Mouse (Mus musculus): ENCODE results near the gene Glrb. TPM values are rescaled to one million over a fixed set of nuclear protein-coding genes. Genes with fewer than 3 reads are reported as not detected.

The Glrb gene
- polyA plus RNA-seq, 1 experiment from 2014 or later, result 10.7 TPM

- 79% methylated on average over 1 of the region's 1 CpGs for WGBS
- Histone ChIP-seq H3K9ac (no peak overlapping the region), H3K27me3 (no peaks in the 10 kb centered on the region), H3K4me1 (no peaks in the 10 kb centered on the region), H3K27ac (replicated peaks) (no peak overlapping the region), H3K4me3 (replicated peaks) (no peak overlapping the region), H3K36me3 (no peaks in the 10 kb centered on the region), H3K4me2 (replicated peaks) (no peak overlapping the region), H3K9me3 (replicated peaks) (no peaks in the 10 kb centered on the region)
- ATAC-seq (ENCODE audit: insufficient number of reproducible peaks, low FRiP score, low TSS enrichment, low read depth), result no peak
Measured at GRCm38 (mm10) chr3:80818619-80819018, 94.8 kb downstream of the Glrb start.

GRCm38 (mm10) chr3:80813734-80814133 lies 99.7 kb downstream of the Glrb start:
- no peak for ATAC-seq (ENCODE audit: insufficient number of reproducible peaks, low FRiP score, low TSS enrichment, low read depth)
- H3K9ac ChIP-seq, result no peak overlapping the region
- no peaks in the 10 kb centered on the region for H3K27me3 ChIP-seq
- no peaks in the 10 kb centered on the region for H3K9me3 ChIP-seq (replicated peaks)
- no peak overlapping the region for H3K4me3 ChIP-seq (replicated peaks)
- no peaks in the 10 kb centered on the region for H3K4me1 ChIP-seq
- H3K4me2 ChIP-seq (replicated peaks), result no peak overlapping the region
- no peaks in the 10 kb centered on the region for H3K36me3 ChIP-seq
- no peak overlapping the region for H3K27ac ChIP-seq (replicated peaks)

GRCm38 (mm10) chr3:80812237-80812636 lies 101.2 kb downstream of the Glrb start:
- 71% methylated on average over 3 of the region's 3 CpGs for WGBS
- no peaks in the 10 kb centered on the region for H3K4me1 ChIP-seq

GRCm38 (mm10) chr3:80805327-80805726 lies 108.1 kb downstream of the Glrb start:
- 5% methylated on average over 1 of the region's 1 CpGs for WGBS
- no peak for ATAC-seq (ENCODE audit: insufficient number of reproducible peaks, low FRiP score, low TSS enrichment, low read depth)
- Histone ChIP-seq H3K4me3 (replicated peaks) (no peak overlapping the region), H3K36me3 (no peaks in the 10 kb centered on the region), H3K9ac (no peak overlapping the region), H3K9me3 (replicated peaks) (no peaks in the 10 kb centered on the region), H3K27ac (replicated peaks) (no peak overlapping the region), H3K4me2 (replicated peaks) (no peak overlapping the region), H3K27me3 (peaks cover 26% of the 10 kb centered on the region), H3K4me1 (peaks cover 15% of the 10 kb centered on the region)

More at GRCm38 (mm10) chr3:80812237-80812636, 101.2 kb downstream of the Glrb start:
- Histone ChIP-seq H3K27me3 (no peaks in the 10 kb centered on the region), H3K27ac (replicated peaks) (no peak overlapping the region), H3K9me3 (replicated peaks) (no peaks in the 10 kb centered on the region), H3K36me3 (no peaks in the 10 kb centered on the region), H3K4me3 (replicated peaks) (no peak overlapping the region), H3K9ac (no peak overlapping the region), H3K4me2 (replicated peaks) (no peak overlapping the region)
- ATAC-seq (ENCODE audit: insufficient number of reproducible peaks, low FRiP score, low TSS enrichment, low read depth), result no peak

GRCm38 (mm10) chr3:80803811-80804210 lies 109.6 kb downstream of the Glrb start:
- Histone ChIP-seq H3K4me1 (peaks cover 18% of the 10 kb centered on the region), H3K9me3 (replicated peaks) (no peaks in the 10 kb centered on the region), H3K27ac (replicated peaks) (no peak overlapping the region), H3K4me2 (replicated peaks) (no peak overlapping the region), H3K27me3 (peaks cover 29% of the 10 kb centered on the region), H3K9ac (no peak overlapping the region), H3K4me3 (replicated peaks) (no peak overlapping the region), H3K36me3 (no peaks in the 10 kb centered on the region)
- no peak for ATAC-seq (ENCODE audit: insufficient number of reproducible peaks, low FRiP score, low TSS enrichment, low read depth)
- 39% methylated on average over 1 of the region's 1 CpGs for WGBS

- Histone ChIP-seq H3K4me1 (peaks cover 18% of the 10 kb centered on the region), H3K27me3 (peaks cover 29% of the 10 kb centered on the region), H3K9me3 (replicated peaks) (no peaks in the 10 kb centered on the region), H3K9ac (no peak overlapping the region), H3K4me3 (replicated peaks) (no peak overlapping the region), H3K4me2 (replicated peaks) (peak overlapping the region; percentile 79), H3K36me3 (no peaks in the 10 kb centered on the region), H3K27ac (replicated peaks) (no peak overlapping the region)
- WGBS, result 50% methylated on average over 8 of the region's 8 CpGs
- no peak for ATAC-seq (ENCODE audit: insufficient number of reproducible peaks, low FRiP score, low TSS enrichment, low read depth)
Measured at GRCm38 (mm10) chr3:80803211-80803610, 110.2 kb downstream of the Glrb start.

GRCm38 (mm10) chr3:80802596-80803081 lies 110.8 kb downstream of the Glrb start, which contains the start of gene Gria2:
TSS of gene Gria2 (minus strand) at chr3:80802835.
- ATAC-seq (ENCODE audit: insufficient number of reproducible peaks, low FRiP score, low TSS enrichment, low read depth), result peak; percentile 73
- H3K4me2 ChIP-seq (replicated peaks), result peak within 1 kb of the TSS; percentile 79
- H3K4me1 ChIP-seq, result peaks cover 18% of the 10 kb centered on the region
- peaks cover 29% of the 10 kb centered on the region for H3K27me3 ChIP-seq
- WGBS, result under 1% methylated on average over 35 of the region's 35 CpGs
- H3K9me3 ChIP-seq (replicated peaks), result no peaks in the 10 kb centered on the region
- H3K9ac ChIP-seq, result no peak within 1 kb of the TSS
- peak within 1 kb of the TSS; percentile 43 for H3K4me3 ChIP-seq (replicated peaks)
- no peaks in the 10 kb centered on the region for H3K36me3 ChIP-seq
- H3K27ac ChIP-seq (replicated peaks), result no peak within 1 kb of the TSS

- no peak for ATAC-seq (ENCODE audit: insufficient number of reproducible peaks, low FRiP score, low TSS enrichment, low read depth)
- WGBS, result 19% methylated on average over 6 of the region's 6 CpGs
- H3K4me2 ChIP-seq (replicated peaks), result peak overlapping the region; percentile 53; the same call in 1 of the 2 replicates
Measured at GRCm38 (mm10) chr3:80801827-80802310, 111.6 kb downstream of the Glrb start.

GRCm38 (mm10) chr3:80800995-80801826 lies 112.2 kb downstream of the Glrb start:
- 8% methylated on average over 33 of the region's 33 CpGs for WGBS
- Histone ChIP-seq H3K27me3 (peaks cover 29% of the 10 kb centered on the region), H3K36me3 (no peaks in the 10 kb centered on the region), H3K4me3 (replicated peaks) (peak overlapping the region; percentile 34), H3K4me1 (peaks cover 18% of the 10 kb centered on the region), H3K4me2 (replicated peaks) (peak overlapping the region; percentile 53), H3K27ac (replicated peaks) (no peak overlapping the region), H3K9ac (no peak overlapping the region), H3K9me3 (replicated peaks) (no peaks in the 10 kb centered on the region)
- peak; percentile 51; the same call in 1 of the 2 replicates for ATAC-seq (ENCODE audit: insufficient number of reproducible peaks, low FRiP score, low TSS enrichment, low read depth)

More at GRCm38 (mm10) chr3:80801827-80802310, 111.6 kb downstream of the Glrb start:
- H3K27me3 ChIP-seq, result peaks cover 29% of the 10 kb centered on the region
- no peak overlapping the region for H3K9ac ChIP-seq
- peak overlapping the region; percentile 43; the same call in 1 of the 2 replicates for H3K4me3 ChIP-seq (replicated peaks)
- H3K36me3 ChIP-seq, result no peaks in the 10 kb centered on the region
- peaks cover 18% of the 10 kb centered on the region for H3K4me1 ChIP-seq
- no peaks in the 10 kb centered on the region for H3K9me3 ChIP-seq (replicated peaks)
- H3K27ac ChIP-seq (replicated peaks), result no peak overlapping the region

- Histone ChIP-seq H3K27me3 (peaks cover 29% of the 10 kb centered on the region), H3K4me2 (replicated peaks) (peak overlapping the region; percentile 53), H3K4me3 (replicated peaks) (peak overlapping the region; percentile 34), H3K27ac (replicated peaks) (no peak overlapping the region), H3K36me3 (no peaks in the 10 kb centered on the region), H3K4me1 (peaks cover 18% of the 10 kb centered on the region), H3K9me3 (replicated peaks) (no peaks in the 10 kb centered on the region), H3K9ac (no peak overlapping the region)
- 4% methylated on average over 29 of the region's 29 CpGs for WGBS
- no peak; the same call in 1 of the 2 replicates for ATAC-seq (ENCODE audit: insufficient number of reproducible peaks, low FRiP score, low TSS enrichment, low read depth)
Measured at GRCm38 (mm10) chr3:80800299-80800994, 113.0 kb downstream of the Glrb start.

- WGBS, result 73% methylated on average over 1 of the region's 1 CpGs
- no peak overlapping the region for H3K27ac ChIP-seq (replicated peaks)
Measured at GRCm38 (mm10) chr3:80797935-80798334, 115.5 kb downstream of the Glrb start.

More at GRCm38 (mm10) chr3:80797935-80798334, 115.5 kb downstream of the Glrb start:
- Histone ChIP-seq H3K4me3 (replicated peaks) (no peak overlapping the region), H3K36me3 (no peaks in the 10 kb centered on the region), H3K4me2 (replicated peaks) (no peak overlapping the region), H3K9me3 (replicated peaks) (no peaks in the 10 kb centered on the region), H3K9ac (no peak overlapping the region), H3K4me1 (peaks cover 18% of the 10 kb centered on the region), H3K27me3 (peaks cover 29% of the 10 kb centered on the region)
- no peak for ATAC-seq (ENCODE audit: insufficient number of reproducible peaks, low FRiP score, low TSS enrichment, low read depth)

Data from embryonic facial prominence, embryonic 15.5 days (tissue).